Mouse (Mus musculus) left cerebral cortex, adult 18-20 months (tissue): Measurements from ENCODE around the gene Speer4d. TPM values are rescaled to one million over a fixed set of nuclear protein-coding genes. Genes with fewer than 3 reads are reported as not detected.
"Not testable (repeated sequence)": the region's sequence is repeated elsewhere in the genome, so short reads cannot be mapped to it uniquely, and the experiment has no call there.

Experiments used
- DNase-seq, 2 experiments: peaks; one replicate each; pipeline ENCODE4 v3.0.0; 2021 to 2022; ENCODE audit warnings: low spot score in 2 of 2, mixed read lengths in 1 of 2
- long read RNA-seq, 2 experiments: library from polyadenylated mRNA; stranded (forward); transcript quantifications; one replicate each; pipeline ENCODE4 v2.0.0; 2021
- total RNA-seq, 2 experiments: library from RNA; stranded (reverse); gene quantifications; 2 replicates each; pipeline ENCODE4 v1.2.3; 2021

The Speer4d gene
- not detected for total RNA-seq
- long read RNA-seq, experiment 1 = 0 reads
- long read RNA-seq, experiment 2 = 0 reads

GRCm38 (mm10) chr5:15618764-15619163 lies at the start of gene Speer4d:
TSS of gene Speer4d (plus strand) at chr5:15619064.
- DNase-seq = not testable (repeated sequence)

DNA sequence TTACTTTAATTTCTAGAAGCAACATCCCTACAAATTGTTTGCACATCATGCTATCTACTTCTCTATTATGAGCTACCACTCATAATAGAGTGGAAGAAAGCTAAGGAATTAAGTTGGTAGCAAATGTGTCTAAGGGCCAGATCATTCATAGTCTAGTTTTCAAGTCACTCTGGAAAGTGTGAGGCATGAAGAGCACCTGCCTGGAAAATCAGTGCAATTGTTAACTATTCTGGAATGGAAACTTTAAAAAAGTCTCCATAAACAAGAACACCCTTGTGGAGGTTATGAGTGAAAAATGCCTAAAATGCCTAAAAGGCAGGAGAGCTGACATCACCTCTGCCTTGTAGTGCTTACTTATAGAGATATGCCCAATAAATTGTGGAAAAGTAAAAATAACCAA lies 45.1 kb upstream of the Speer4d start:
- not testable (repeated sequence) for DNase-seq

GRCm38 (mm10) chr5:15577033-15577432 lies 41.8 kb upstream of the Speer4d start, which contains the start of gene Gm21083:
TSS of gene Gm21083 (plus strand) at chr5:15577333.
- DNase-seq = not testable (repeated sequence)

DNA sequence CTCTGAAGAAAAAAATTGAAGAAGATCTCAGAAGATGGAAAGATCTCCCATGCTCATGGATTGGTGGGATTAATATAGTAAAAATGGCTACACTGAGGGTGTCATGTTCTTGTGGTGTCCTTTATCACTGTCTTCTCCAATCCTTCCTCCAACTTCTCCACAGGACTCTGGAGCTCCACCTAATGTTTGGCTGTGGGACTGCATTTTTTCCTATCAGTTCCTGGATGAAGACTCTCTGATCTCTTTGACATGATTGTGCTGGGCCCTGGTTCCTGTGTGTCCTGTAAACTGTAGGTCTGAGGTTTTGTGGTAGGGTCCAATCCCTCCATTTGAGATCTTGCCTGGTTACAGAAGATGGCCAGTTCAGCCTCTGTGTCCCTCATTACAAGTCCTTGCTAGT lies 32.5 kb upstream of the Speer4d start:
- peak; percentile 9 to 46 for DNase-seq

DNA sequence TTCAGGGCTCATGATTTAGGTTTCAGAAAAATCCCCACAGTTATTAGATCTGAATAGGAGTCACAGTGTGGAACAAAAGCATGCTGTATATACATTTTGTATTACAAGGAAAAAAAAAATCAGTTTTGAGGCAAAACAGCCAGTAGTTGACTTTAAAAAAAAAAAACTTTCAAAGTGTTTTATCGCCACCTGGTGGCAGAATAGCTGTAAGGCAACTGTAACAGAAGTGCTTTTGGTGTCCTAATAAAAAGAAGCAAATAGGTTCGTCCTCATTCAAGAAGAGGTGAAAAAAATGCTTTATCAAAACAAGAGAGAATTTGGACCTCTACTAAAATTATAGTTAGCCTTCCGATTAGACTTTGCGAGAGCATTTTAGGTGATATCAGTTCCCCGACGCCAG lies 30.6 kb upstream of the Speer4d start:
- DNase-seq = peak in 1 of 2 experiments; percentile 8

DNA sequence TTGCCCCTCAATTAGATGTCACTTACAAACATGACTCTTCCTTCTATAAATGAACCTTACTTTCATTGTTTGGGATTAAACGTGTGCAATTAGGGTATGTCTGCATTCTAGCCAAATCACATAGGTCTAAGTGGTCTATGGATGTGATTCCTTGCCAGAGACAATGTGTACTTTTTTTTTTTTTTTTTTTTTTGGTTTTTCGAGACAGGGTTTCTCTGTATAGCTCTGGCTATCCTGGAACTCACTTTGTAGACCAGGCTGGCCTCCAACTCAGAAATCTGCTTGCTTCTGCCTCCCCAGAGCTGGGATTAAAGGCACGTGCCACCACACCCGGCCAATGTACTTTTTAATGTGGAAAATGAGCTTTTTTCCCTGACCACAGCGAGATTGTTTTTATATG lies 28.2 kb upstream of the Speer4d start:
- DNase-seq = not testable (repeated sequence)

GRCm38 (mm10) chr5:15591577-15591976 lies 27.3 kb upstream of the Speer4d start:
- DNase-seq = not testable (repeated sequence)

DNA sequence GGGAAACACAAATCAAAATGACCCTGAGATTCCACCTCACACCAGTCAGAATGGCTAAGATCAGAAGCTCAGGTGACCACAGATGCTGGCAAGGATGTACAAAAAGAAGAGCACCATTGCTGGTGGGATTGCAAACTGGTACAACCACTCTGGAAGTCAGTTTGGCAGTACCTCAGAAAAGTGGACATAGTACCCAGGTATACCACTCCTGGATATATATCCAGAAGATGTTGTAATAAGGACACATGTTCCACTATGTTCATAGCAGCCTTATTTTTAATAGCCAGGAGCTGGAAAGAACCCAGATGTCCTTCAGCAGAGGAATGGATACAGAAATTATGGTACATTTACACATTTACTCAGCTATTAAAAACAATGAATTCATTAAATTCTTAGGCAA lies 20.0 kb upstream of the Speer4d start:
- not testable (repeated sequence) for DNase-seq

- DNase-seq = peak in 1 of 2 experiments; percentile 28
These were observed 18.5 kb upstream of the Speer4d start for GRCm38 (mm10) chr5:15600342-15600741.

GRCm38 (mm10) chr5:15601481-15601880 lies 17.4 kb upstream of the Speer4d start:
- not testable (repeated sequence) for DNase-seq

DNA sequence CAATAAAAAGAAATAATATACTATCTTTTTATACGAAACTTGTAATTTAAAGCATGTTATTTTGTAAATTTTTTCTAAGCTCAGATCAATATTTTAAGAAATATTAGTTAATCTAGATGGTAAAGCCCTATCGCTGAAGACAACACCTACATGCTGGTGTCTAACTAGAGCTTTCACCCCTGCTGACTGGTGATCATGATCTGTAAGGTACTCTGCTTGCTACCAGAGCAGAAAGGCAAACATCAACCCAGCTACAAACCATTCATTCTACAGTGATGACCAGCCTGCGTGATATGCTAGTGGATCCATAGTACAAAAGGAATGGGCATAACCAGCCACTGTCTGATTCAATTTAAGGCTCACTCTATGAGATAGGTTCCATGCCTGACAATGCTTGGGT lies 16.9 kb upstream of the Speer4d start:
- DNase-seq = not testable (repeated sequence)

DNA sequence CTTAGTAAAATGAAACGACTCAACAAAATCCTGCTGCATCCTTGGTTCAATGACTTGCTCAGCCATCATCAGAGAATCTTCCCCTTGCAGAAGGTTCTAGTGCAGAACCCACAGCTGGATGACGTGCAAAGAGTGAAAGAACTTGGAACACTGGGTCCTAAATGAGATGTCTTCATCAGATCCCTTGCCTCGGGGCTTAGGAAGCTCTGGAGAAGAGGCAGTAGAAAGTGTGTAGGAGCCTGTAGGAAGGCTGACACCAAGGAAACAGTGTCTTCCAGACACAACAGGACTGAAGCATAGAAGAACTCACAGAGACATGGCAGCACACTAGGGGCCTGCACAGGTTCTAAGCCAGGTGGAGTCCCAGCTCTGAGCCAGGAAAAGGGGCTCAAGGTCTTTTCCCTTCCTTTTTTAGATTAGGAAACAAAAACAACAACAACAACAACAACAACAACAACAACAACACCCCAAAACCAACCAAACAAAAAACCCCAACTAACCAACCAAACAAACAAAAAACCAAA lies 16.4 kb upstream of the Speer4d start:
- not testable (repeated sequence) for DNase-seq

DNA sequence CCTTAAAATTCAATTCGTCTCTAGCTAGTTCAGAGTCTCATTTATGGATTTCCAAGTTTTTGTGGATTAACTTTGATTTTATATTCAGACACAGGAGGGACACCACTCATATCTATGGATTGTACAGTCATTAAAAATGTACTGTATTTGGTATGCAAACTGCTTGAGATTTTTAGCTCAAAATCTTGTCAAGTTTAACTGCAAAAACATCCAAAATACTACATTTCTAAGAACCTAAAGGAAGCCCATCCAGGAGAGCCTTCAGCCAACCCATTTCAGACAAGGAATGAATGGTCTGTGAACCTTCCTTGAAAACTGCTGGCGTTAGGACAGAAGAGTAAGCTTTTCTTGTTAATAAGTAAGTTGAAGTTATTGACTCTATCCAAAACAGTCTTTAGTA lies 15.9 kb upstream of the Speer4d start:
- DNase-seq = not testable (repeated sequence)

DNA sequence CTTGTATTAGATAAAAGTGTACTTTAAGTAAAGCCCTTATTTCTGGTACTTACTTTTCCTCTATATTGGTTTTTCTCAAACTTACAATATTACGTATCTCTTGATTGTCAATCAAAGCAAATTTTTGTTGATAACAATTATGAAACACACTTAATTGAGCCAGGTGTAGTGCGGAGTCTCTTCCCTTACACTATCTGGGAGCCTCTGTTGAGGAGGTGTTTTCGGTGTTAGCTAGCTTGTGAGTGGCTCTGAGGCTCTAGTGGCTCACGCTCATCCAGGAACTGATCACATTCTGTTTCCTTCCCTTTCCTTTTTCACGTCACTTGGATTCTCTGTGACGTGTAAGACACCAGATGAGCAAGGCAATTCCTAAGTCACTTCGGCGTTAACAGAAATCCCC lies 15.3 kb upstream of the Speer4d start:
- not testable (repeated sequence) for DNase-seq

- DNase-seq = peak; percentile 4 to 9
These were observed 12.2 kb upstream of the Speer4d start for GRCm38 (mm10) chr5:15606677-15607076.

DNA sequence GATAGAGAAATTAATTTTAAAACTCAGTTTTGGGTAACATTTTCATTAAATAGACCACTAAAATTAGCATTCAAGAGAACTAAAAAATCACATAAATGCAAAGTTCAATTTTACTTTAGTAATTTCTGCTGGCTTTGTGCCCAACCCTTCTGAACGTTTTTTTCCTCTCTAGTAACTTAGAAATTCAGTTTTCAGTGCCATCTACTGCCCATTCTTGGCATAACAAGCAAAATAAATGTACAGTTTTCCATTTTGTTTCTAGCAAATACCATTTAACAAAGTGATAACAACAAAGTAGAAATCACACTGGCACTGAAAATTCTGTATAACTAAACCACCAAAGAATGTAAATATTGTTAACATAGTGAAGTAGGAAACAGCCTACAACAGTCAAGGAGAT lies 8.2 kb upstream of the Speer4d start:
- peak in 1 of 2 experiments; percentile 6 for DNase-seq

- DNase-seq = not testable (repeated sequence)
These were observed 2.7 kb upstream of the Speer4d start for GRCm38 (mm10) chr5:15616195-15616594.

DNA sequence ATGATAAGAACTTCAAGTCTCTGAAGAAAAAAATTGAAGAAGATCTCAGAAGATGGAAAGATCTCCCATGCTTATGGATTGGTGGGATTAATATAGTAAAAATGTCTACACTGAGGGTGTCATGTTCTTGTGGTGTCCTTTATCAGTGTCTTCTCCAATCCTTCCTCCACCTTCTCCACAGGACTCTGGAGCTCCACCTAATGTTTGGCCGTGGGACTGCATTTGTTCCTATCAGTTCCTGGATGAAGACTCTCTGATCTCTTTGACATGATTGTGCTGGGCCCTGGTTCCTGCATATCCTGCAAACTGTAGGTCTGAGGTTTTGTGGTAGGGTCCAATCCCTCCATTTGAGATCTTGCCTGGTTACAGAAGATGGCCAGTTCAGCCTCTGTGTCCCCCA lies 9.3 kb downstream of the Speer4d start:
- peak; percentile 15 to 32 for DNase-seq

- peak in 1 of 2 experiments; percentile 12 for DNase-seq
These were observed 11.2 kb downstream of the Speer4d start for GRCm38 (mm10) chr5:15630068-15630467.

GRCm38 (mm10) chr5:15637637-15638036 lies 18.8 kb downstream of the Speer4d start:
- not testable (repeated sequence) for DNase-seq

- DNase-seq = peak in 1 of 2 experiments; percentile 6
These were observed 26.8 kb downstream of the Speer4d start for GRCm38 (mm10) chr5:15645707-15646106.

- not testable (repeated sequence) for DNase-seq
These were observed 33.5 kb downstream of the Speer4d start for GRCm38 (mm10) chr5:15652334-15652733.

DNA sequence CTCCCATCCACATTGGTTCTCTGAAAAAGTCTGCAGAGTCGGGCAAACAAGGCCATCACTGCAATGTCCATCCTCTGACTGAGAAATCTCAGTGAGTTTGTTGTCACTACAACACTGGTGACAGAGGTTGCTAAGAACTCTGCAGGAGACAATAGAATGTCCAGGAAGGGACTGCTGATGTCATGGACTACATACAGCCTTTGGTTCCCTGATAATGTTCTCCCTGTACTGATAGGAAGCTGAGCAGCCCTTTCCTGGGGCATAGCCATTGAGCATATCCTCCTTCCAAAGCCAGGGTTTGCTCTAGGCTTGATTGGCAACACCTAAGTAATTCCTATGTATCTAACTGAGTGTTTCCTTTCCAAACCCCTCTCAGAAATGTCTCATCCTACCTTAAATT lies 38.1 kb downstream of the Speer4d start, which contains the start of gene 4930572O03Rik:
4930572O03Rik (minus strand) TSS at position 101 of the 400 bp plus-strand sequence.
- not testable (repeated sequence) for DNase-seq
